8 mouse cellular contexts compared by ENCODE assay signal in the genomic region with DNA sequence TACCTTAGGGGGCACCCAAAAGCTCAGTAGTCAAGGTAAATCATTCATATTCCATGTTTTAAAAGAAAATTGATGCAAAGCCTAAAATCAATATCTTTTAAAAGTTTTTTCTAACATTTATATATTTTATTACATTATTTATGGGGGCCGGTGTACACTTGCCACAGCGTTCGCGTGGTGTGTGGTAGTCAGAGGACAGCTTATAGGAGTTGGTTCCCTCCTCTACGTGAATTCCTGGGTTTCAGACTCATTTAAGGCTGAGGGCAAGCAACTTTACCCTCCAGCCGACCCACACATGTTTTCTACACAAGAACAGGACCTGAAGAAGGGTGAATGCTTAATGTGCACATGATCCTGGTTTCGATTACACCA. TPM values are rescaled to one million over a fixed set of nuclear protein-coding genes. Genes with fewer than 3 reads are reported as not detected.
A peak's percentile ranks its signal among the peaks of the same experiment; 100 is the strongest.
DNase-seq lines count a peak whose midpoint lies in the region; ATAC-seq and TF ChIP-seq lines count a peak whose summit lies in the region.

No protein-coding gene starts in this region.

- H3K9ac ChIP-seq in lung, embryonic 15.5 days, result peak overlapping the region; percentile 60
- H3K9ac ChIP-seq in embryonic facial prominence, embryonic 15.5 days, result peak overlapping the region; percentile 37; the same call in 1 of the 2 replicates

- H3K4me2 ChIP-seq in lung, embryonic 15.5 days, result peak overlapping the region; percentile 81
- H3K4me2 ChIP-seq in embryonic facial prominence, embryonic 15.5 days (replicated peaks), result peak overlapping the region; percentile 76

- H3K9me3 ChIP-seq in lung, embryonic 15.5 days, result no peaks in the 10 kb centered on the region
- H3K9me3 ChIP-seq in embryonic facial prominence, embryonic 15.5 days (replicated peaks), result no peaks in the 10 kb centered on the region
- H3K9me3 ChIP-seq in limb, embryonic 10.5 days (replicated peaks), result no peaks in the 10 kb centered on the region

- H3K4me3 ChIP-seq in lung, embryonic 15.5 days, result peak overlapping the region; percentile 63
- peak overlapping the region; percentile 73 for H3K4me3 ChIP-seq in embryonic facial prominence, embryonic 15.5 days (replicated peaks)
- peak overlapping the region; percentile 63 for H3K4me3 ChIP-seq in limb, embryonic 10.5 days
- peak overlapping the region; percentile 73 for H3K4me3 ChIP-seq in olfactory bulb, adult 2 months (ENCODE audit: insufficient read depth, low read depth, low read length)

- intact Hi-C loops in left cerebral cortex, postnatal 25 days (cut with DNase I), result no loop called here

- 21% methylated on average over 7 of the region's 7 CpGs for WGBS in lung, embryonic 15.5 days
- 20% methylated on average over 7 of the region's 7 CpGs for WGBS in embryonic facial prominence, embryonic 15.5 days
- WGBS in limb, embryonic 10.5 days, result 21% methylated on average over 7 of the region's 7 CpGs
- WGBS in olfactory bulb, adult 2 months, result 15% methylated on average over 7 of the region's 7 CpGs

- DNase-seq in lung, postnatal 14 days, result no peak
- no peak for DNase-seq in limb, embryonic 10.5 days (ENCODE audit: low spot score)
- DNase-seq in thymus, postnatal 0 days (ENCODE audit: low spot score), result no peak
- DNase-seq in left cerebral cortex, postnatal 25 days (ENCODE audit: low spot score in 2 of 2), result no peak
- no peak for DNase-seq in frontal cortex, postnatal 25 days (ENCODE audit: low spot score in 2 of 2)

- H3K4me1 ChIP-seq in lung, embryonic 15.5 days, result peaks cover 19% of the 10 kb centered on the region
- peaks cover 26% of the 10 kb centered on the region for H3K4me1 ChIP-seq in embryonic facial prominence, embryonic 15.5 days
- peaks cover 32% of the 10 kb centered on the region for H3K4me1 ChIP-seq in limb, embryonic 10.5 days
- peaks cover 19% of the 10 kb centered on the region for H3K4me1 ChIP-seq in olfactory bulb, adult 2 months (ENCODE audit: control insufficient read depth, insufficient read depth, low read length)

- peak overlapping the region; percentile 83 for H3K27ac ChIP-seq in lung, embryonic 15.5 days
- peak overlapping the region; percentile 90 for H3K27ac ChIP-seq in embryonic facial prominence, embryonic 15.5 days (replicated peaks)
- H3K27ac ChIP-seq in limb, embryonic 10.5 days, result peak overlapping the region; percentile 85
- H3K27ac ChIP-seq in olfactory bulb, adult 2 months (ENCODE audit: insufficient read depth, low read depth, low read length), result peak overlapping the region; percentile 92

- H3K27me3 ChIP-seq in lung, embryonic 15.5 days, result no peaks in the 10 kb centered on the region
- no peaks in the 10 kb centered on the region for H3K27me3 ChIP-seq in embryonic facial prominence, embryonic 15.5 days
- H3K27me3 ChIP-seq in limb, embryonic 10.5 days (ENCODE audit: low read depth, poor library complexity, severe bottlenecking), result no peaks in the 10 kb centered on the region

- no peak for ATAC-seq in lung, embryonic 15.5 days (ENCODE audit: borderline replicate concordance, extremely low read depth, low FRiP score, low TSS enrichment)
- no peak for ATAC-seq in embryonic facial prominence, embryonic 15.5 days (ENCODE audit: insufficient number of reproducible peaks, low FRiP score, low TSS enrichment, low read depth)

- H3K36me3 ChIP-seq in lung, embryonic 15.5 days, result no peaks in the 10 kb centered on the region
- no peaks in the 10 kb centered on the region for H3K36me3 ChIP-seq in embryonic facial prominence, embryonic 15.5 days
- no peaks in the 10 kb centered on the region for H3K36me3 ChIP-seq in limb, embryonic 10.5 days

- no peak for TF ChIP-seq CTCF in olfactory bulb, adult 2 months (IDR thresholded peaks at IDR 0.05; ENCODE audit: insufficient read depth, low read depth, low read length)

- no peak for TF ChIP-seq POLR2A in olfactory bulb, adult 2 months (IDR thresholded peaks at IDR 0.05; ENCODE audit: insufficient read depth, low read depth, low read length)

RNA-seq across cellular contexts. Expression of gene Fdxr, which starts 0.7 kb away (rescaled TPM):
- polyA plus RNA-seq in lung, embryonic 15.5 days (2015; fragmentation: Nextera tagmentation; extraction: Ambion mirVana), result 14.6 and 15.8 TPM in 2 replicates
- polyA plus RNA-seq in embryonic facial prominence, embryonic 15.5 days (2015; fragmentation: Nextera tagmentation; extraction: Ambion mirVana), result 16.0 and 17.0 TPM in 2 replicates
- 18.2 and 19.3 TPM in 2 replicates for polyA plus RNA-seq in limb, embryonic 10.5 days (2016; fragmentation: Nextera tagmentation; extraction: Ambion mirVana)
- not detected in 2 replicates for polyA plus RNA-seq in olfactory bulb, adult 2 months (2012; ENCODE audit: insufficient read depth, insufficient read length, low replicate concordance, missing spikeins)
- polyA plus RNA-seq in thymus, postnatal 0 days (2015; fragmentation: Nextera tagmentation; extraction: Ambion mirVana), result 22.0 and 22.4 TPM in 2 replicates
- total RNA-seq in left cerebral cortex, postnatal 25 days (2021), result 10 to 100 TPM; 14.5 to 17.4 TPM

RNA-seq across cellular contexts. Expression of gene Grin2c, which starts 10.5 kb away (rescaled TPM):
- polyA plus RNA-seq in lung, embryonic 15.5 days (2015; fragmentation: Nextera tagmentation; extraction: Ambion mirVana), result 0.05 and 0.08 TPM in 2 replicates
- 0.05 TPM in 1 of 2 replicates, not detected in the other for polyA plus RNA-seq in embryonic facial prominence, embryonic 15.5 days (2015; fragmentation: Nextera tagmentation; extraction: Ambion mirVana)
- polyA plus RNA-seq in limb, embryonic 10.5 days (2016; fragmentation: Nextera tagmentation; extraction: Ambion mirVana), result 0.11 and 0.34 TPM in 2 replicates
- polyA plus RNA-seq in olfactory bulb, adult 2 months (2012; ENCODE audit: insufficient read depth, insufficient read length, low replicate concordance, missing spikeins), result not detected in 2 replicates
- 0.60 and 0.83 TPM in 2 replicates for polyA plus RNA-seq in thymus, postnatal 0 days (2015; fragmentation: Nextera tagmentation; extraction: Ambion mirVana)
- 10 to 100 TPM; 41.0 to 42.0 TPM for total RNA-seq in left cerebral cortex, postnatal 25 days (2021)

RNA-seq across cellular contexts. Expression of gene Fads6, which starts 19.9 kb away (rescaled TPM):
- polyA plus RNA-seq in lung, embryonic 15.5 days (2015; fragmentation: Nextera tagmentation; extraction: Ambion mirVana), result 0.30 and 0.32 TPM in 2 replicates
- polyA plus RNA-seq in embryonic facial prominence, embryonic 15.5 days (2015; fragmentation: Nextera tagmentation; extraction: Ambion mirVana), result 0.60 and 0.66 TPM in 2 replicates
- polyA plus RNA-seq in limb, embryonic 10.5 days (2016; fragmentation: Nextera tagmentation; extraction: Ambion mirVana), result 0.06 and 0.13 TPM in 2 replicates
- not detected in 2 replicates for polyA plus RNA-seq in olfactory bulb, adult 2 months (2012; ENCODE audit: insufficient read depth, insufficient read length, low replicate concordance, missing spikeins)
- polyA plus RNA-seq in thymus, postnatal 0 days (2015; fragmentation: Nextera tagmentation; extraction: Ambion mirVana), result 0.37 and 0.39 TPM in 2 replicates
- 10 to 100 TPM in 1 of 2 experiments, 1 to 10 TPM in 1; 9.5 to 10.8 TPM for total RNA-seq in left cerebral cortex, postnatal 25 days (2021)

RNA-seq across cellular contexts. Expression of gene Otop2, which starts 29.4 kb away (rescaled TPM):
- not detected in 2 replicates for polyA plus RNA-seq in lung, embryonic 15.5 days (2015; fragmentation: Nextera tagmentation; extraction: Ambion mirVana)
- 0.21 and 0.32 TPM in 2 replicates for polyA plus RNA-seq in embryonic facial prominence, embryonic 15.5 days (2015; fragmentation: Nextera tagmentation; extraction: Ambion mirVana)
- not detected in 2 replicates for polyA plus RNA-seq in limb, embryonic 10.5 days (2016; fragmentation: Nextera tagmentation; extraction: Ambion mirVana)
- polyA plus RNA-seq in olfactory bulb, adult 2 months (2012; ENCODE audit: insufficient read depth, insufficient read length, low replicate concordance, missing spikeins), result not detected in 2 replicates
- not detected in 2 replicates for polyA plus RNA-seq in thymus, postnatal 0 days (2015; fragmentation: Nextera tagmentation; extraction: Ambion mirVana)
- total RNA-seq in left cerebral cortex, postnatal 25 days (2021), result under 1 TPM; 0.62 to 0.96 TPM

RNA-seq across cellular contexts. Expression of gene Ush1g, which starts 44.3 kb away (rescaled TPM):
- not detected in 2 replicates for polyA plus RNA-seq in lung, embryonic 15.5 days (2015; fragmentation: Nextera tagmentation; extraction: Ambion mirVana)
- 0.11 and 0.12 TPM in 2 replicates for polyA plus RNA-seq in embryonic facial prominence, embryonic 15.5 days (2015; fragmentation: Nextera tagmentation; extraction: Ambion mirVana)
- polyA plus RNA-seq in limb, embryonic 10.5 days (2016; fragmentation: Nextera tagmentation; extraction: Ambion mirVana), result not detected in 2 replicates
- not detected in 2 replicates for polyA plus RNA-seq in olfactory bulb, adult 2 months (2012; ENCODE audit: insufficient read depth, insufficient read length, low replicate concordance, missing spikeins)
- not detected in 2 replicates for polyA plus RNA-seq in thymus, postnatal 0 days (2015; fragmentation: Nextera tagmentation; extraction: Ambion mirVana)
- total RNA-seq in left cerebral cortex, postnatal 25 days (2021), result under 1 TPM; 0.18 to 0.28 TPM

Comparison
In these comparisons a context has a peak if more than half of its experiments do, and no peak if none do; other contexts are left out.
1. RNA of gene Fdxr, which starts 0.7 kb away (polyA plus RNA-seq): 22.0 to 22.4 TPM in thymus, postnatal 0 days, 18.2 to 19.3 TPM in limb, embryonic 10.5 days, 16.0 to 17.0 TPM in embryonic facial prominence, embryonic 15.5 days and 14.6 to 15.8 TPM in lung, embryonic 15.5 days; not detected in olfactory bulb, adult 2 months; every median in the first group is over 10 times any median in the second.
2. Peak in every context shown above with its lines, with median percentiles within 50 percentile points of each other: H3K27ac ChIP-seq and H3K4me3 ChIP-seq.